Mouse (Mus musculus) embryonic facial prominence, embryonic 11.5 days (tissue): ENCODE measurements at regions not wholly inside any gene's neighbourhood (a gene's known extent, or its start where the extent isn't known, plus 50 kb on each side); places are given as distances from the start of the nearest gene placed in this dataset.

Experiments used
- ATAC-seq: fragments of 200-750 bp; cut with Nextera tagmentation; replicated peaks from 2 replicates; pipeline ENCODE4 v1.8.0; 2017; ENCODE audit warnings: low read depth; ENCODE audit not compliant: insufficient number of reproducible peaks, low FRiP score, low TSS enrichment
- DNase-seq: peaks from one replicate; pipeline ENCODE4 v3.0.0-alpha.2; 2015; ENCODE audit warnings: low spot score
- H3K27ac ChIP-seq: fragments of 300-500 bp; sonication (generic); replicated peaks from 2 replicates; pipeline ENCODE4 v1.5.1; 2014; ENCODE audit warnings: mild to moderate bottlenecking, low read depth, low read length, control low read depth
- H3K27me3 ChIP-seq: fragments of 300-500 bp; sonication (generic); 2 replicates; pipeline ENCODE4 v1.6.1; 2014; ENCODE audit warnings: mild to moderate bottlenecking, low read length, moderate library complexity, mixed read lengths; ENCODE audit not compliant: control insufficient read depth, insufficient read depth
- H3K36me3 ChIP-seq: fragments of 300-500 bp; sonication (generic); replicated peaks from 2 replicates; pipeline ENCODE4 v1.6.1; 2014; ENCODE audit warnings: low read depth, mild to moderate bottlenecking, low read length, moderate library complexity, mixed read lengths; ENCODE audit not compliant: control insufficient read depth, insufficient read depth
- H3K4me1 ChIP-seq: fragments of 300-500 bp; sonication (generic); 2 replicates; pipeline ENCODE4 v1.6.1; 2014; ENCODE audit warnings: low read length, mixed read lengths; ENCODE audit not compliant: control insufficient read depth, insufficient read depth
- H3K4me2 ChIP-seq: fragments of 300-500 bp; sonication (generic); 2 replicates; pipeline ENCODE4 v1.6.1; 2014; ENCODE audit warnings: low read depth, mild to moderate bottlenecking, control low read depth, low read length, moderate library complexity
- H3K4me3 ChIP-seq: fragments of 300-500 bp; sonication (generic); 2 replicates; pipeline ENCODE4 v1.5.1; 2014; ENCODE audit warnings: low read depth, low read length, control low read depth
- H3K9ac ChIP-seq: fragments of 300-500 bp; sonication (generic); replicated peaks from 2 replicates; pipeline ENCODE4 v1.6.1; 2014; ENCODE audit warnings: mild to moderate bottlenecking, control low read depth, low read length
- H3K9me3 ChIP-seq: fragments of 300-500 bp; sonication (generic); replicated peaks from 2 replicates; pipeline ENCODE4 v1.6.1; 2016; ENCODE audit warnings: mild to moderate bottlenecking, low read length, inconsistent platforms, mixed read lengths; ENCODE audit not compliant: control insufficient read depth
- WGBS: fragments of 180-500 bp; shearing (Covaris S2); extraction: QIAGEN DNeasy Blood & Tissue Kit; methylation state at CpG from one replicate; pipeline ENCODE4 v1.1.7; 2014; 5-methylcytosine and 5-hydroxymethylcytosine counted together

GRCm38 (mm10) chr2:74076774-74077173 is 165.6 kb upstream of the Atp5g3 start:
- Histone ChIP-seq H3K9me3 (no peaks in the 10 kb centered on the region), H3K36me3 (no peaks in the 10 kb centered on the region), H3K4me1 (no peaks in the 10 kb centered on the region; the same call in 1 of the 2 replicates), H3K27me3 (no peaks in the 10 kb centered on the region), H3K27ac (no peak overlapping the region), H3K4me3 (no peak overlapping the region), H3K9ac (no peak overlapping the region), H3K4me2 (no peak overlapping the region)
- ATAC-seq = no peak
- DNase-seq = no peak
- WGBS = 74% methylated on average over 4 of the region's 4 CpGs

GRCm38 (mm10) chr2:74075566-74075965 is 164.4 kb upstream of the Atp5g3 start:
- Histone ChIP-seq H3K27me3 (no peaks in the 10 kb centered on the region), H3K36me3 (no peaks in the 10 kb centered on the region), H3K9ac (no peak overlapping the region), H3K4me2 (no peak overlapping the region), H3K4me1 (no peaks in the 10 kb centered on the region; the same call in 1 of the 2 replicates), H3K27ac (no peak overlapping the region), H3K4me3 (no peak overlapping the region), H3K9me3 (no peaks in the 10 kb centered on the region)
- 77% methylated on average over 1 of the region's 1 CpGs for WGBS
- no peak for ATAC-seq
- DNase-seq = no peak

DNA sequence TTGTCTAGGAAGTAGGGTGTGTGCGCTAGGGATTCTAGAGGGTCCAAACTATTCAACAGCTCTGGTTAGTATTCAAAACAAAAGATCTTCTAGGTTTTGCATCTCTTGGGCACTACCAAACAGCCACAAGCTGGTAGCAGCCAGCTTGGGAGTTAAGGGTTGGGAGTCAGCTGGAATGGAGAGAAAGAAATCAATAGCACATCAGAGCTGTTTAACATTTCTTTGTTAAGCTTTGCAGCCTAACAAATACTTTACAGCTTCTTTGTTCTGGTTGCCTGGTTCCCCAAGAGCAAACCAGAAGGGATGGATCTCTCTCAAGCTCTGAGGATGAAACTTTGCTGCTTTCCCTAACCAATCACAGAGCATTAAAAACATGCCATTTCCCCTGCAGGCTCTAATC is 162.3 kb upstream of the Atp5g3 start:
- H3K27ac ChIP-seq = no peak overlapping the region
- H3K27me3 ChIP-seq = no peaks in the 10 kb centered on the region
- no peaks in the 10 kb centered on the region; the same call in 1 of the 2 replicates for H3K4me1 ChIP-seq
- H3K4me2 ChIP-seq = no peak overlapping the region
- no peak for DNase-seq
- WGBS = 89% methylated on average over 1 of the region's 1 CpGs
- H3K9me3 ChIP-seq = no peaks in the 10 kb centered on the region
- H3K36me3 ChIP-seq = no peaks in the 10 kb centered on the region
- H3K9ac ChIP-seq = no peak overlapping the region
- no peak overlapping the region for H3K4me3 ChIP-seq
- no peak for ATAC-seq

- H3K4me1 ChIP-seq = no peaks in the 10 kb centered on the region
- no peak overlapping the region for H3K9ac ChIP-seq
- no peaks in the 10 kb centered on the region for H3K9me3 ChIP-seq
- no peak overlapping the region for H3K27ac ChIP-seq
- no peaks in the 10 kb centered on the region for H3K36me3 ChIP-seq
- H3K4me3 ChIP-seq = no peak overlapping the region
- DNase-seq = peak; percentile 87
- H3K4me2 ChIP-seq = no peak overlapping the region; the same call in 1 of the 2 replicates
- WGBS = 4% methylated on average over 11 of the region's 11 CpGs
- H3K27me3 ChIP-seq = no peaks in the 10 kb centered on the region
- ATAC-seq = peak; percentile 78
Observed at GRCm38 (mm10) chr2:74066652-74067051, 155.5 kb upstream of the Atp5g3 start.

- Histone ChIP-seq H3K36me3 (no peaks in the 10 kb centered on the region), H3K27ac (no peak overlapping the region), H3K27me3 (no peaks in the 10 kb centered on the region), H3K4me3 (no peak overlapping the region), H3K9me3 (no peaks in the 10 kb centered on the region), H3K4me1 (no peaks in the 10 kb centered on the region), H3K4me2 (no peak overlapping the region), H3K9ac (no peak overlapping the region)
- WGBS = 81% methylated on average over 9 of the region's 9 CpGs
- DNase-seq (no peak), ATAC-seq (no peak)
Observed at GRCm38 (mm10) chr2:74064369-74064768, 153.2 kb upstream of the Atp5g3 start.

GRCm38 (mm10) chr2:74063777-74064176 is 152.7 kb upstream of the Atp5g3 start:
- Histone ChIP-seq H3K27me3 (no peaks in the 10 kb centered on the region), H3K36me3 (no peaks in the 10 kb centered on the region), H3K4me3 (no peak overlapping the region), H3K27ac (no peak overlapping the region), H3K4me2 (no peak overlapping the region), H3K4me1 (no peaks in the 10 kb centered on the region), H3K9ac (no peak overlapping the region), H3K9me3 (no peaks in the 10 kb centered on the region)
- 83% methylated on average over 15 of the region's 15 CpGs for WGBS
- no peak for DNase-seq
- ATAC-seq = no peak

GRCm38 (mm10) chr2:74063302-74063701 is 152.2 kb upstream of the Atp5g3 start:
- Histone ChIP-seq H3K9ac (no peak overlapping the region), H3K4me3 (no peak overlapping the region), H3K4me1 (no peaks in the 10 kb centered on the region), H3K4me2 (no peak overlapping the region), H3K27me3 (no peaks in the 10 kb centered on the region), H3K9me3 (no peaks in the 10 kb centered on the region), H3K27ac (no peak overlapping the region), H3K36me3 (no peaks in the 10 kb centered on the region)
- 79% methylated on average over 4 of the region's 4 CpGs for WGBS
- no peak for ATAC-seq
- no peak for DNase-seq

DNA sequence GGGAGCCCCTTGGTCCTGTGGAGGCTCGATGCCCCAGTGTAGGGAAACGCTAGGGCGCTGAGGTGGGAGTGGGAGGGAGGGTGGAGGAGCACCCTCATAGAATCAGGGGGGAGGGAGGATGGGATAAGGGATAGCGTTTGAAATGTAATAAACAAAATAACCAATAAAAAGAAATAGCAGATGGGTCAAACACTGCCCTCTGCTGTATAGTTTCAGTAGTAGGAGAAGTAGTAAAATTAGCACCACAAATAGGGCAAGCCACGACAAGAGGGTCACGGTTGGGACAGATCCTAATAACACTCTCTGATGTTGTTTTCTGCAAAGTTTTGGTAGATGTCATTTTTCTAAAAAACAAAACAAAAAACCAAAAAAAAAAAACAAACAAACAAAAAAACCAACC is 131.3 kb upstream of the Atp5g3 start:
- ATAC-seq (no peak), DNase-seq (peak; percentile 11)
- Histone ChIP-seq H3K27me3 (no peaks in the 10 kb centered on the region), H3K4me1 (no peaks in the 10 kb centered on the region), H3K9ac (no peak overlapping the region), H3K36me3 (no peaks in the 10 kb centered on the region), H3K27ac (no peak overlapping the region), H3K4me3 (no peak overlapping the region), H3K4me2 (no peak overlapping the region), H3K9me3 (no peaks in the 10 kb centered on the region)
- 75% methylated on average over 6 of the region's 6 CpGs for WGBS
